Mouse (Mus musculus) embryonic fibroblast, embryonic 13.5 days (primary cell): ENCODE results near the gene Cds2. TPM values are rescaled to one million over a fixed set of nuclear protein-coding genes. Genes with fewer than 3 reads are reported as not detected.
"Not testable (repeated sequence)": the region's sequence is repeated elsewhere in the genome, so short reads cannot be mapped to it uniquely, and the experiment has no call there.

ENCODE experiments used
- H3K27ac ChIP-seq: 2 replicates; pipeline ENCODE4 v1.5.1; 2012; ENCODE audit warnings: low read length, control low read depth, inconsistent platforms; ENCODE audit not compliant: insufficient read depth
- H3K4me1 ChIP-seq: 2 replicates; pipeline ENCODE4 v1.6.1; 2011; ENCODE audit warnings: low read length; ENCODE audit not compliant: control insufficient read depth, insufficient read depth
- H3K4me3 ChIP-seq: 2 replicates; pipeline ENCODE4 v1.5.1; 2011; ENCODE audit warnings: mild to moderate bottlenecking, control low read depth, low read length; ENCODE audit not compliant: insufficient read depth
- CTCF ChIP-seq: IDR thresholded peaks from 2 replicates; pipeline ENCODE4 v1.5.1; 2011; ENCODE audit warnings: mild to moderate bottlenecking, control low read depth, low read length, moderate library complexity, borderline replicate concordance; ENCODE audit not compliant: insufficient read depth
- POLR2A ChIP-seq: IDR thresholded peaks from 2 replicates; pipeline ENCODE4 v1.6.1; 2011; ENCODE audit warnings: low read depth, mild to moderate bottlenecking, control low read depth, low read length, moderate library complexity
- polyA plus RNA-seq: library from polyadenylated mRNA; stranded (reverse); fragments of >200 nt; gene quantifications from 2 replicates; pipeline ENCODE4 v1.2.4, GENCODE M21; 2011; ENCODE audit warnings: low read depth; ENCODE audit not compliant: missing spikeins, insufficient read length

Gene Cds2
- polyA plus RNA-seq, 1 experiment, result 52.2 TPM

- no peaks in the 10 kb centered on the region for H3K4me1 ChIP-seq
- H3K27ac ChIP-seq, result no peak overlapping the region
- TF ChIP-seq POLR2A, result no peak
- no peak for TF ChIP-seq CTCF
- H3K4me3 ChIP-seq, result no peak overlapping the region
Measured at GRCm38 (mm10) chr2:132312616-132313015, 49.7 kb downstream of the Cds2 start.

GRCm38 (mm10) chr2:132313568-132313967 is 50.6 kb downstream of the Cds2 start:
- H3K27ac ChIP-seq, result no peak overlapping the region
- no peaks in the 10 kb centered on the region for H3K4me1 ChIP-seq
- no peak overlapping the region for H3K4me3 ChIP-seq
- TF ChIP-seq POLR2A (no peak), CTCF (no peak)

GRCm38 (mm10) chr2:132314057-132314456 is 51.1 kb downstream of the Cds2 start:
- H3K27ac ChIP-seq, H3K4me1 ChIP-seq: not testable (repeated sequence)

GRCm38 (mm10) chr2:132316041-132316808 is 53.3 kb downstream of the Cds2 start:
- Histone ChIP-seq H3K4me1 (no peaks in the 10 kb centered on the region), H3K4me3 (no peak overlapping the region), H3K27ac (no peak overlapping the region)
- TF ChIP-seq CTCF (peak; percentile 87), POLR2A (no peak)

More at GRCm38 (mm10) chr2:132314057-132314456, 51.1 kb downstream of the Cds2 start:
- H3K4me3 ChIP-seq, result not testable (repeated sequence)

- TF ChIP-seq CTCF, result no peak
- TF ChIP-seq POLR2A, result no peak
- Histone ChIP-seq H3K4me3 (no peak overlapping the region), H3K4me1 (no peaks in the 10 kb centered on the region), H3K27ac (no peak overlapping the region)
Measured at GRCm38 (mm10) chr2:132317178-132317577, 54.2 kb downstream of the Cds2 start.

- Histone ChIP-seq H3K4me3 (no peak overlapping the region), H3K4me1 (peaks cover 2% of the 10 kb centered on the region; the same call in 1 of the 2 replicates), H3K27ac (no peak overlapping the region)
- TF ChIP-seq CTCF (no peak), POLR2A (no peak)
Measured at GRCm38 (mm10) chr2:132320516-132320915, 57.6 kb downstream of the Cds2 start.

GRCm38 (mm10) chr2:132323541-132323940 is 60.6 kb downstream of the Cds2 start:
- peaks cover 2% of the 10 kb centered on the region; the same call in 1 of the 2 replicates for H3K4me1 ChIP-seq
- H3K4me3 ChIP-seq, result no peak overlapping the region
- H3K27ac ChIP-seq, result peak overlapping the region; percentile 43; the same call in 1 of the 2 replicates
- TF ChIP-seq CTCF, result no peak
- no peak for TF ChIP-seq POLR2A

GRCm38 (mm10) chr2:132337202-132337601 is 74.3 kb downstream of the Cds2 start:
- TF ChIP-seq CTCF (no peak), POLR2A (no peak)
- Histone ChIP-seq H3K27ac (no peak overlapping the region), H3K4me3 (no peak overlapping the region), H3K4me1 (no peaks in the 10 kb centered on the region)

- TF ChIP-seq CTCF, result no peak
- no peak for TF ChIP-seq POLR2A
- no peaks in the 10 kb centered on the region for H3K4me1 ChIP-seq
- H3K4me3 ChIP-seq, result no peak overlapping the region
- peak overlapping the region; percentile 69 for H3K27ac ChIP-seq
Measured at GRCm38 (mm10) chr2:132340350-132340749, 77.4 kb downstream of the Cds2 start.

- Histone ChIP-seq H3K4me1 (no peaks in the 10 kb centered on the region), H3K27ac (no peak overlapping the region), H3K4me3 (no peak overlapping the region)
- TF ChIP-seq POLR2A, result no peak
- no peak for TF ChIP-seq CTCF
Measured at GRCm38 (mm10) chr2:132341293-132341692, 78.3 kb downstream of the Cds2 start.
